Mouse (Mus musculus) spleen, adult 2 months (tissue): ENCODE data around the gene Samd13. TPM values are rescaled to one million over a fixed set of nuclear protein-coding genes. Genes with fewer than 3 reads are reported as not detected.

Experiments
- DNase-seq, 2 experiments: peaks; one replicate each; pipeline versions ENCODE4 v3.0.0 to v3.0.0-alpha.2; 2012 to 2021; ENCODE audit warnings: low spot score in 2 of 2, low read depth in 1 of 2
- H3K27ac ChIP-seq: fragments of 200-500 bp; 2 replicates; pipeline ENCODE4 v1.5.1; 2012; ENCODE audit warnings: low read length, inconsistent platforms; ENCODE audit not compliant: insufficient read depth
- H3K27me3 ChIP-seq: fragments of 200-500 bp; 2 replicates; pipeline ENCODE4 v1.6.1; 2012; ENCODE audit warnings: mild to moderate bottlenecking, moderate library complexity, low read length, inconsistent platforms; ENCODE audit not compliant: control insufficient read depth, insufficient read depth
- H3K36me3 ChIP-seq: fragments of 200-500 bp; 2 replicates; pipeline ENCODE4 v1.6.1; 2012; ENCODE audit warnings: mild to moderate bottlenecking, low read length, inconsistent platforms; ENCODE audit not compliant: control insufficient read depth, insufficient read depth
- H3K4me1 ChIP-seq: fragments of 200-500 bp; 2 replicates; pipeline ENCODE4 v1.6.1; 2011; ENCODE audit warnings: inconsistent platforms; ENCODE audit not compliant: control insufficient read depth, insufficient read depth, insufficient read length
- H3K4me3 ChIP-seq: fragments of 200-500 bp; 2 replicates; pipeline ENCODE4 v1.5.1; 2011; ENCODE audit warnings: mild to moderate bottlenecking, inconsistent platforms; ENCODE audit not compliant: insufficient read depth, insufficient read length; ENCODE audit errors: extremely low read depth
- CTCF ChIP-seq: fragments of 200-500 bp; IDR thresholded peaks from 2 replicates; pipeline ENCODE4 v1.5.1; 2011; ENCODE audit warnings: mild to moderate bottlenecking, inconsistent platforms; ENCODE audit not compliant: insufficient read depth, insufficient read length, insufficient replicate concordance; ENCODE audit errors: extremely low read depth
- POLR2A ChIP-seq: fragments of 200-500 bp; IDR thresholded peaks from 2 replicates; pipeline ENCODE4 v1.6.1; 2011; ENCODE audit warnings: low read depth, low read length, inconsistent platforms
- WGBS: fragments of 180-500 bp; shearing (Covaris S2); methylation state at CpG from one replicate; pipeline ENCODE4 v1.1.7; 2018; 5-methylcytosine and 5-hydroxymethylcytosine counted together
- polyA plus RNA-seq: library from polyadenylated mRNA; depleted of rRNA; stranded (reverse); fragments of >200 nt; gene quantifications from 2 replicates; pipeline ENCODE4 v1.2.3, GENCODE M21; 2012

Gene Samd13
- polyA plus RNA-seq, 1 experiment, result 0.05 TPM

DNA sequence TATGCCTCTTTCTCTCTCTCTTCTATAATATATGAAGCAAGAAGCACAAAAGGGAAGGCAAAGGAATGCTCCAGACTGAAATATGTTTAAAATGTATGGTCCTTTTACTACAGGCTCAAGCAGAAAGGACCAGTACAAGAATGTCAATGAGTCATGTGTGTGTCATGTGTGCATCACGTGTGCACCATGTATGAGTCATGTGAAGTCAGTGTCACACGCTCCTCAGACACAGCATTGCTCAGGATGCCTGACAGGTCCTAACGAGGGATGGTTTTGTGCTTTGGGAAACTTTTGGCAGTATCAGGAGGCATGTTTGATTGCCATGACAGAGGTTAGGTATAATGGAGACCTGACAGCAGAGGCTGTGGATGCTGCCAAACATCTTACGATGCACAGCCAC lies 9.2 kb downstream of the Samd13 start:
- WGBS, result 93% methylated on average over 4 of the region's 4 CpGs
- no peak for DNase-seq
- H3K4me3 ChIP-seq, result no peak overlapping the region
- H3K27me3 ChIP-seq, result no peaks in the 10 kb centered on the region
- TF ChIP-seq CTCF (no peak), POLR2A (no peak)
- no peaks in the 10 kb centered on the region for H3K36me3 ChIP-seq
- H3K4me1 ChIP-seq, result no peaks in the 10 kb centered on the region
- no peak overlapping the region for H3K27ac ChIP-seq

GRCm38 (mm10) chr3:146675101-146675500 lies 10.3 kb downstream of the Samd13 start:
- Histone ChIP-seq H3K27ac (no peak overlapping the region), H3K4me1 (no peaks in the 10 kb centered on the region), H3K4me3 (no peak overlapping the region), H3K27me3 (no peaks in the 10 kb centered on the region), H3K36me3 (no peaks in the 10 kb centered on the region)
- TF ChIP-seq CTCF, result no peak
- no peak for DNase-seq
- WGBS, result 100% methylated on average over 1 of the region's 1 CpGs

GRCm38 (mm10) chr3:146671121-146671520 lies 14.3 kb downstream of the Samd13 start:
- no peaks in the 10 kb centered on the region for H3K4me1 ChIP-seq
- no peak for DNase-seq
- H3K36me3 ChIP-seq, result no peaks in the 10 kb centered on the region
- no peak overlapping the region for H3K27ac ChIP-seq
- H3K4me3 ChIP-seq, result no peak overlapping the region
- no peak for TF ChIP-seq CTCF
- no peaks in the 10 kb centered on the region for H3K27me3 ChIP-seq
- WGBS, result 56% methylated on average over 2 of the region's 2 CpGs

DNA sequence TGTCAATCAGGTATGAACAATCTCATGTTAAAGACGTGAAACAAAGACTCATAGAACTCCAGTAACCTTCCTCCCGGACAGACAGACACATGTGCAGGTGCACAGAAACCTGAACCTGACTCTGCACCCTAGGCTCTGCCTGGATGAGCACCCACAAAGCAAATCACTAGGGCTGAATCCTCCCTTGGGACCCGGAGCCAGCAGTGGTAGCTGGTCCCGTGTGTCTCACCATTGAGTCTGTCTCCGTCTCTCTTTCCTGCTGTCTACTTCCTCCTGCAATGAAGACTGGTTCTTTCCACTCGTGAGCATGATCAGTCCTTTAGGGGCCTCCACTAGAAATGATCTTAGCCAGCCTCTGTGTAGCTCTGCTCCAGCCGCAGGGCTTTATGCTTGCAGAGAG lies 23.5 kb downstream of the Samd13 start:
- no peaks in the 10 kb centered on the region for H3K27me3 ChIP-seq
- DNase-seq, result no peak
- no peak overlapping the region for H3K27ac ChIP-seq
- H3K36me3 ChIP-seq, result no peaks in the 10 kb centered on the region
- TF ChIP-seq CTCF (no peak), POLR2A (no peak)
- H3K4me1 ChIP-seq, result no peaks in the 10 kb centered on the region
- WGBS, result 60% methylated on average over 7 of the region's 7 CpGs
- no peak overlapping the region for H3K4me3 ChIP-seq

- H3K4me3 ChIP-seq, result no peak overlapping the region
- 72% methylated on average over 6 of the region's 6 CpGs for WGBS
- no peak for DNase-seq
- no peak overlapping the region for H3K27ac ChIP-seq
- H3K36me3 ChIP-seq, result no peaks in the 10 kb centered on the region
- no peaks in the 10 kb centered on the region for H3K4me1 ChIP-seq
- TF ChIP-seq POLR2A (no peak), CTCF (no peak)
- H3K27me3 ChIP-seq, result no peaks in the 10 kb centered on the region
Measured at GRCm38 (mm10) chr3:146661001-146661400, 24.4 kb downstream of the Samd13 start.

GRCm38 (mm10) chr3:146659321-146659720 lies 26.1 kb downstream of the Samd13 start:
- H3K27ac ChIP-seq, result no peak overlapping the region
- TF ChIP-seq CTCF, result no peak
- TF ChIP-seq POLR2A, result no peak
- WGBS, result 94% methylated on average over 5 of the region's 5 CpGs
- no peak overlapping the region for H3K4me3 ChIP-seq
- H3K4me1 ChIP-seq, result peaks cover 2% of the 10 kb centered on the region; the same call in 1 of the 2 replicates
- H3K27me3 ChIP-seq, result no peaks in the 10 kb centered on the region
- H3K36me3 ChIP-seq, result no peaks in the 10 kb centered on the region
- DNase-seq, result no peak

- no peak overlapping the region for H3K27ac ChIP-seq
- peaks cover 2% of the 10 kb centered on the region; the same call in 1 of the 2 replicates for H3K4me1 ChIP-seq
- no peaks in the 10 kb centered on the region for H3K36me3 ChIP-seq
- TF ChIP-seq POLR2A (no peak), CTCF (no peak)
- WGBS, result 80% methylated on average over 1 of the region's 1 CpGs
- no peak overlapping the region for H3K4me3 ChIP-seq
- DNase-seq, result no peak
- no peaks in the 10 kb centered on the region for H3K27me3 ChIP-seq
Measured at GRCm38 (mm10) chr3:146658061-146658639, 27.2 kb downstream of the Samd13 start.
